Mouse (Mus musculus): ENCODE results near the gene Lta.

DNA sequence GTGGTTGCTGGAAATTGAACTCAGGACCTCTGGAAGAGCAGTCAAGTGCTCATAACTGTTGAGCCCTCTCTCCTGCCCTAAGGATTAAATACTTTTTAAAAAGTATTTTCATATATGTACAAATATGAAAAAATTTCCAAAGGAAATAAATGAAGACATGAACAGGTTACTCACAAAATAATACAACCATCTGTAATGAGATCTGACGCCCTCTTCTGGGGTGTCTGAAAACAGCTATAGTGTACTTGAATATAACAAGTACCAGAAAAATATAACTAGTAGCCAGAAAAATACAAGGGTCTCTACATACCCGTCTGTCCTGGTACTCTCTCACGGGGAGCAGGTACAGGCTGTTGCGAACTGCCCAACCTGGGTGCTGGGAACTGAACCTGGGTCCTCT, 19.5 kb upstream of the Lta start:
- TF ChIP-seq CTCF (IDR thresholded peaks at IDR 0.05) (no peak), EP300 (IDR thresholded peaks at IDR 0.05; ENCODE audit: insufficient read depth, low read depth, low read length) (no peak)

All from heart, adult 2 months (tissue).